Mouse (Mus musculus) kidney, adult 18-20 months (tissue): ENCODE data around the gene Rassf3.

Experiments used
- DNase-seq: peaks from one replicate; pipeline ENCODE4 v3.0.0; 2021

Gene Rassf3

DNA sequence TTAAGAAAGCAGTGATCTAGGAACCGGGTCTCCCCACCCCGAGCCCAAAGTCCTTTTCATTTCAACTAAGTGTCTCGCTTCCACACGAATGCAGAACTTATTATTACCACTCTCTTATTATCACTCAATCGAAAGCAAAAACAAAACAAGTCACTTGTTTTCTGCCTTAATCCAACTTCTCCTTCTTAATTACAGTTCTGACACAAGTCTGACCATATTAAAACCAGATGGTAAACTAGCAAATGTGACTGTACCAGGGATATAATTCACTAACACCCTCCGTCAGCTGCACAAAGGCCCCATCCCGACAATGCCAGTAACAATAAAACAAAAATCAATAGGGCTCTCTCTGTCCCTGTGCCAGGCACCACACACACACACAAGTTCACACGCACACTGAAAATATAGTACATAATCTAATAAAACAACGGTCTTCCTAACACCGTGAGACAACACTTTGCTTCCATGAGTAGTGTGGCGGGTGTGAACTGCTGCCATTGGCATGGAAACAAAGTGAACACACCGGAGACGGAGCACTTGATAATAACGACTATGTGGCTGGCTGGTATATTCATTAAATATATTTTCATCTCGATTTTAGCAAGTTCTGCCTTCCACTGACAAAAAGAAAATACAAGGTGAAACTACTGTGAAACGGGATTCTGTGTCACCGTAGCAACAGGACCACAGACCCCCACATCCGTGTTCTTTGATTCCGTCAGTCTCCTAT is 16.9 kb downstream of the Rassf3 start:
- no peak for DNase-seq

GRCm38 (mm10) chr10:121458408-121458807 is 17.7 kb downstream of the Rassf3 start:
- DNase-seq, result no peak

GRCm38 (mm10) chr10:121457381-121457780 is 18.8 kb downstream of the Rassf3 start:
- DNase-seq, result no peak

DNA sequence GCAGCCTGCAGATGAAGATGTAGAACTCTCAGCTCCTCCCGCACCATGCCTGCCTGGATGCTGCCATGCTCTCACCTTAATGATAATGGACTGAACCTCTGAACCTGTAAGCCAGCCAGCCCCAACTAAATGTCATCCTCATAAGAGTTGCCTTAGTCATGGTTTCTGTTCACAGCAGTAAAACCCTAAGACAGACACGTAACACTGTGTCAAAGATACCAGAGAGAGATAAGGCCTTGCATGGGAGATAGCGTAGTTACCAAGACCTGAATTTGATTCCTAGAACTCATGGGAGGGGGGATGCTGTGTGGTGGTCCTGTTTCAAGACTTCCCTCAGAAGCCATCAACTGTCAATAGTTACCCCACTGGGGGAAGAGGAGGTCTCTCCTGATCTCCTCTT is 20.6 kb downstream of the Rassf3 start:
- DNase-seq, result no peak

DNA sequence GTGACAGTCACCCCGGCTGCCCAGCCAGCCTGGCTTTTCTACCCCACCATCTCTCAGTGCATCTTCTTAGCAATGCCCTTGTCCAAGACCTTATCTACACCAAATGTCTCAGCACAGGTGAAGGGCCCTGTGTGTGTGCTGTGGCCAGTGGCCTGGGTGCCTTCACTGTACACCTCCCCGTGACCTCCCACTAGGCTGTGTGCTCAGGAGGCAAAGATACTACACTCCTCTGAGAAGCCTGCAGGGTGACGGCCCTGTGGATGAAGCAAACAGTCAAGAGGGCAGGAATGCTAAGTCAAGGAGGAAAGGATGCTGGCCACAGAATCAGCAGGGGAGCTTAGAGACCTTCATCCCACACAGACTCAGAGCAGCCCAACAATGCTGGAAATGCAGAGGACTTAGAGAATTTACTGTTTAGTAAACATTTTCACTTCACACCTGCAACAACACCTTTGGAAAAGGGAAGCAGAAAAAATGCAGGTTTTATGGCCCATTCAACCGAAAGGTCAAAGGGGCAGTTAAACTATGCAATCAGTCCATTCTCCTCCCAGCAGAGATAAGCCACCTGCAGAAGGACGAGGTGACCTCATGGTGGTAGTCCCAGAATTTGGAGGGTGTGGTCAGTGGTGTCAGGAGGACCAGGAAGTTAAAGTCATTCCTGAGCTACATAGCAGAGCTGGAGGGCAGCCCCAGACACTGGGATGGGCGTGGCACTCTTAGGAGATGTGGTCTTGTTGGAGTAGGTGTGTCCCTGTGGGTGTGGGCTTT is 21.3 kb downstream of the Rassf3 start:
- DNase-seq, result no peak

- DNase-seq, result no peak
Observed at GRCm38 (mm10) chr10:121454033-121454432, 22.1 kb downstream of the Rassf3 start.

- DNase-seq, result no peak
Observed at GRCm38 (mm10) chr10:121445808-121446207, 30.3 kb downstream of the Rassf3 start.

GRCm38 (mm10) chr10:121444198-121444597 is 31.9 kb downstream of the Rassf3 start:
- no peak for DNase-seq

DNA sequence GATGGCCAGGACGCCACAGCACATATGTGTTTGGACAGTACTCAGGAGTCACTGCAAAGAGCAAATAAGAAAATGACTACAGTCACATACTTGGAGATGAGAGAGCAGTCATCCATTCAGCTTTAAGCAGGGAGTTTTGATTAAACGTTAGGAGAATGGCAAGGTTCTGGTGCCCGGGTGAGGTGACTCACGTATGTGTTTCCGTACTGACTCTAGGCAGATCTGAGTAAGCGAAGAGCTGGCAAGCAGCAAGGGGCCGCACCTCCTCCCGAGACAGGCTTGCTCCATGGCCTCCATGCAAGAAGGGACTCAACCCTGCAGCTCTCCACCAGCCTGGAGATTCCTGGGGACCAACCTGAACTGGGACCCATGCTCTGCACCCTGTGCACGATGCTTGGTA is 32.4 kb downstream of the Rassf3 start:
- DNase-seq, result no peak

- no peak for DNase-seq
Observed at GRCm38 (mm10) chr10:121439310-121439731, 36.8 kb downstream of the Rassf3 start.

GRCm38 (mm10) chr10:121438109-121438508 is 38.0 kb downstream of the Rassf3 start:
- DNase-seq, result no peak

- no peak for DNase-seq
Observed at GRCm38 (mm10) chr10:121436693-121437092, 39.5 kb downstream of the Rassf3 start.

DNA sequence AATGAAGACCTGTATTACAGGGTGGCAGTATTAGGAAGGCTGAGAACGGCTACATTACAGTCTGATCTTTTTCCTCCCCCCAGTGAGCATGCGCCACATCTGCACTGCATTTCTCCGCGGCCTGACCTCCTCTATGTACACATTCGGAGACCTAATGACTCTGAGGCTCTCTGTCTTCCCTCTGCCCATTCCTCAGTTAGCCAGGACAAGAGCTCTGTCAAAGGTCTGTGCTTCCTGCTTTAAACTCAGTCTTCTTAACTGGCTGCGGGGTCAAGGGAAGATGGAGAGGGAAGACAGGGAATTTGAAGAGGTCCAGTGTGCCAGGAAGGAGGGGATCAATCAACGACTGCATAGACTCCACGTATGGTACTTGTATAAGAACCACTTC is 39.9 kb downstream of the Rassf3 start:
- no peak for DNase-seq

DNA sequence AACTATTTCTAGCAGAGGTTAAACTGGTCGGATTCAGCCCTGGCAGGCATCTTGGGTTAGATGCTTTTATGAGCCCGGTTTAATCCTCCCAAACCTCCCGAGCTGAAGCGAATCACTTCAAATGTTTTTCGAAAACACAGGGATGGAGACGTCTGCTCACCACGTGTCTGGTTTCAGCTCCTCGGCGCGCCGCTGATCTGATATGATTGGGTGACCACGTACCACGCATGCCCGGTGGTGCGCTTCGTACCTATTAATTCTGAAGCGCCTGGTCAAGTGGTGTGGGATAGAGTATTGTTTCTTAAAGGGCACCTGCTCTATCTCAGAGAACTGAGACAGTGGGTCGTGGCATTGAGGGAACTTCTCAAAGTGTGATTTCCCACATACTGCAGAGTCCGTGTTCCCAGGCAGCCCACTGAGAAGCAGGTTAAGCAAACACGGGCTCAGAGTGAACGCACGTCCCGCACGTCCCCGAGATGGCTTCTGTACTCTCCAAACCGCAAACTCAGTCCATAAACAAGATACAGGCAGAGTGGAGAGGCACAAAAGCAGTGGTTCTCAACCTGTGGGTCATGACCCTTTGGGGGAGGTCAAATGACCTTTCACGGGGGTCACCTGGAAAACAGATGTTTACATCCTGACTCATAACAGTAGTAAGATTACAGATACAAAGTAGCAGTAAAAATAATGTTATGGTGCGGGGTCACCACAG is 40.4 kb downstream of the Rassf3 start:
- peak; percentile 60 for DNase-seq

DNA sequence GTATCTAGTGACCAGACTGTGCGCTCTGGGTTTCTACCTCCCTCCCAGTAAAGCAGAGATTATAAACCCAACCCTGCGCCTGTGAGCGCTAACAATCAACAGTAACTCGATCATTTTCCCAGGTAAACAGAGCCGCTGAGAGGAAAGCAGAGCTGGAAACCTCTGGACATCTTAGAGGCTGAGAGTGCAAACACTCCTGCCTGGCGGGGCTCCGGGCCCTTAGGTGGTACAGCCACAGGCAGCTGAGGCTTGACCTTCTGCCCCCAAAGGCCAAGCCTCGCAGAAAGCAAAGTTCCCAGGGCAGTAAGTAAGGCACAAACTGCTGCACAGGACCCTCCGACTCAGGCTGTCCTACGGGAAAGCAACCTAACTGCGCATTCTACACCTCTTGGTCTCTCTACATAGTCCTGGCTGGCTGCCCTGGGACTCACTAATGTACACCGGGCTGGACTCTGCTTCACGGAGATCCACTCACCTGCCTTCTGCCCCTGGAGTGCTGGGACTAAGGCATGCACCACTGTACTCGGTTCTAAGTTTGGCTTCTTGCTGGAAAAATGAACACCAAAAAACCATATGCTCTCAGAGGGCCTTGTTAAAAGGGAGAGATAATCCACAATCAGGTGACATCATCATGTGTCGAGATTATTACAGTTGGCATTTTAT is 41.6 kb downstream of the Rassf3 start:
- DNase-seq, result no peak

- no peak for DNase-seq
Observed at GRCm38 (mm10) chr10:121432635-121433280, 43.4 kb downstream of the Rassf3 start.

GRCm38 (mm10) chr10:121432041-121432634 is 44.0 kb downstream of the Rassf3 start:
- DNase-seq, result no peak

DNA sequence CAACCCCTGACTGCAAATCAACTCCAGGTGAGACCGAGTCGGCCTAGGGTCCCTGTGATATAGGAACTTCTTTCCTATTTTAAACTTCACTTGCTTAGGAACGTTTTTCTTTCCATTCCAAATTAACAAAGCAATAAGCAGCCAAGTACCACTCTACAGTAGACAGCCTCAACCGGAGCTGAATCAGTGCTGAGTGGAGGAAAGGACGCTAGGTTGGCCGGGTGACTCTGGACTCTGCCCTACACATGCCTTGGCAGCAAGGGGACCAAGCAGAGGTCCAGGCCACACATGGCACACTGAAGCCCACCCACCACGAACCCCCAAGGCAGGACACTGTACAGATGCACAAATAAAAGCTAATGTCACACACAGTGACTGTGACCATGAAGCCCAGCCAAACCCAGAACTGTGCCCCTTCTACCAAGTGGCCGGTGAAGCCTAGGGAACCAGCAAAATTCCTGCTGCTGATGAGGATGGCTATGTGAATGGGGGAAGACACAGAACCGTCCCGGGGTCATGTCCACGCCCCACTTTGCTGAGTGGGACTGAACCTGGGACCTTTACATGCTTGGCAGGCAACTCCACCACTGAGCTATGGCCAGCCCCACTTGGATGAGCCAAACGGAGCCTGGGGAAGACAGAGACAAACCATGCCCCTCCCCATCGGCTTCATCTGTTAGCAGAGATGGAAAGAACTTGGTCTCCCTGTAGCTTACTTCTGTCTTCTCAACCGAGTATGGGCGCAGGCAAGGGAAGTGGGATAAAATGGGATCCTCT is 45.2 kb downstream of the Rassf3 start:
- DNase-seq, result no peak

DNA sequence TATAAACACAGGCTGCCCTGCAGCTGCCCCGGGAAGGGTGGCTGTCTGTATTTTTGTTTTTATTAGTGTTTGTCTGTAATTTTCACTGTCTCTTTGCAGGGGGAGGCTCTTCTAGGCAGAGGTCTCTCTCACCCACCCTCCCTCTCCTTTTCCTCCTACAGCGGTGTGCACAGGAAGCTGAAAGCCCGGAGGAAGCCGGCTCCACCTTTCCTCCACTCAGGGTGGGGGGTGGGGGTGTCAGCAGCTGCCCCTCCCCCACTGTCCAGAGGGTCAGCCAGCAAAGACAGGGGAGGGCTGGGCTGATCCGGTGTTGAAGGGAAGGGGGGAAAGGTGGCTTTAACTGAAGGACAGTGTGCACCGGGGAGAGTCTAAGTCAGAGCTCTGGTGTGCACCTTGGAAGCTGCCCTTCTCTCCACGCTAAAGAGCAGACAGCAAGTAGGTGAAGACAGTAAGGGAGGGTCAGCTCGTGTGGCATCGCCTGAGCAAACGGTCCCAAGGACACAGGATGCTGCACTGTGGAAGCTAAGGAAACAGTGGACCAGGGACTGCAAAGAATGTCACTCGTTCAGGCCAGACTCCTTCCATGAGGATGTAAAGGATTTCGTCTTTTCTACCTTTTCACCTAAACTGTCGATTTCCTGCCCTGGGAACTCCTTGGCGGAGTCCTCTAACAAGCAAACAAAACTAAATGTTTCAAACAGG is 46.0 kb downstream of the Rassf3 start:
- peak; percentile 52 for DNase-seq

- DNase-seq, result no peak
Observed at GRCm38 (mm10) chr10:121429581-121429980, 46.6 kb downstream of the Rassf3 start.

GRCm38 (mm10) chr10:121429089-121429488 is 47.1 kb downstream of the Rassf3 start:
- DNase-seq, result peak; percentile 52
